Mouse (Mus musculus) brain, embryonic 14.5 days (tissue): ENCODE measurements at regions not wholly inside any gene's neighbourhood (a gene's known extent, or its start where the extent isn't known, plus 50 kb on each side); places are given as distances from the start of the nearest gene placed in this dataset.

Experiments used
- CTCF ChIP-seq: fragments of 200-500 bp; IDR thresholded peaks from 2 replicates; pipeline ENCODE4 v1.5.1; 2012; ENCODE audit warnings: inconsistent platforms, mild to moderate bottlenecking, moderate library complexity, borderline replicate concordance; ENCODE audit not compliant: insufficient read depth, insufficient read length; ENCODE audit errors: extremely low read depth
- POLR2A ChIP-seq: fragments of 200-500 bp; IDR thresholded peaks from 2 replicates; pipeline ENCODE4 v1.6.1; 2012; ENCODE audit warnings: mild to moderate bottlenecking, inconsistent platforms, borderline replicate concordance; ENCODE audit not compliant: poor library complexity, insufficient read depth, insufficient read length, severe bottlenecking; ENCODE audit errors: extremely low read depth

DNA sequence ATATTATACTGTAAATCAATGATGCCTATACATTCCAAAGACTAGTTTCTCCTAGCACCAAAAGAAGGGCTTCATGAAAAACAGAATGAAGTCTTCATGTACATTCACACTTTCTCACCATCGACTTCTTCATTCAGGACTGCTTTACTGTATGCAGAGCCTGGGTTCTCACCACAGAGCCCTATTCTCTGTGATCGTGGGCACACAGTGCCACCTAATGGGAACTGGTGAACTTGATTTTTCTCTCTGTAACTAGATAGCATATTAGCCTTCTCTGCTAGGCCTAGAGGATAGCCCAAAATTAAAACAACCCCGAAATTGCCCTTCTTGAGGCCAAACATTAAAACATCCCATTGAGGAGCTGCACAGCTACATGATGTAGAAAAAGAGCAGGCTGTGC lies 2458.6 kb upstream of the Gm6569 start:
- no peak for TF ChIP-seq POLR2A
- peak; percentile 63; the same call in 1 of the 2 replicates for TF ChIP-seq CTCF
